Mouse (Mus musculus) 416B (cell line): Measurements from ENCODE around the gene Hagh.

Experiments used
- DNase-seq: peaks from one replicate; pipeline ENCODE4 v3.0.0; 2011; ENCODE audit warnings: low read depth

Gene Hagh

DNA sequence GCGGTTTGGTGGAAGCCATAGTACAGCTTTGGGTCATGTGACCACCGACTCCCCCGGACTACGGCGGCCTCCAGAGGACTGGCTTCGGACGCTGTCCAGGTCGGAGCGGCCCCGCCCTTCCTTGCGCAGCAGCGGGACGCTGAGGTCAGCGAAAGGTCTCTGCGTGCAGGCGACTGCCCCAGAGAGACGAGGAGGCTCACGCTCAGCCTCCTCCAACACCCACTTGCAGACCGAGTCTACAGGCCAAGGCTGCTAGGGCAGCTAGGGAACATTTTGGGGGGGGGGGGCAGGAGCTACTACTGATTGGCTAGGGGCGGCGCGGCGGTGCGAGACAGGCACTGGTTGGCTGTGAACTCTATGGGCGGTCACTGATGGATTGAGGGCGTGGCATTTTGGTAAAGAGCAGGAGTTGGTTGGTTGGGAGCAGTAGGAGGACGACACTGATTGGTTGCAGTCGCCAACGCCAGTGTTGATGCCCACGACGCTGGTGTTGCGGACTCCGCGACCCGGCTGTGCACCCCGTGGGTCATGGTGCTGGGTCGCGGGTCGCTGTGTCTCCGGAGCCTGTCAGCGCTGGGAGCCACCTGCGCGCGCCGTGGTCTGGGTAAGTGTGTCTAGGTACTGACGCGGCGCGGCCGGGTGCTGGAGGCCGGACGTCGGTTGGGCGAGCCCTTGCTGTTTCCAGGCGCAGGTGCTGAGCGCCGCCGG is 10.3 kb downstream of the Hagh start, which contains the start of gene Fahd1:
Gene Fahd1, minus strand, starts transcription at position 300 of the 708 bp plus-strand sequence.
- peak; percentile 99 for DNase-seq

GRCm38 (mm10) chr17:24850773-24851127 is 10.8 kb downstream of the Hagh start:
- DNase-seq: no peak

- DNase-seq: no peak
These were observed 11.6 kb downstream of the Hagh start for GRCm38 (mm10) chr17:24851381-24852125.

DNA sequence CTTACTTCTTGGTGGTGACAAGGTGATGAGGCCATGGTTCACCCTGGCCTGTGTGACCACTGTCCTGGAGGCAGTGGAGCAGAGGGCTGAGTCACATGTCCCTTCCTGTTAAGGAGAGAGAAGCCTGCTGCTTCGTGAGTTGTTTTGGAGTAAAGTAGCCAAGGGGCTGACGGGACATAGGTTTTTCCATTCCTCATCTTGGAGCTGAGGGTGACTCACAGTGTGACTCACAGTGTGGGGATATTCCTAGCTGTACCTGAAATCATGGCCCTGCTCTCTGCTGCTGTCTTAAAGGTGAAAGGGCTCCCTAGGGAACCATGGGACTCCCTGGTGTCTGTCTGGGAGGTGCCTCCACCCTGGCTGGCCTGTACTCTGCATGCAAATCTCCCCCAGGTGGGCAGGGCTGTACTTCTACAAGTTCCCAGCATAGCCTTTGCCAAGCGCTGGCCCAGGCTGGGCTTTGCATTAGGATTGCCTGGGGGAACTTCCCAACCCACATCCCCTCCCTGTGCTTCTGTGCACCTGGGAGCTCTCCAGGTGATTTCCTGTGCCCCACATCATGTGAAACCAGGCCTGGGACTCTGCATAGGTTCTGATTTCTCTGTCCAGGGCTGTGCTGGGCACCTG is 16.0 kb downstream of the Hagh start:
- peak; percentile 25 for DNase-seq

- no peak for DNase-seq
These were observed 16.6 kb downstream of the Hagh start for GRCm38 (mm10) chr17:24856589-24856988.

GRCm38 (mm10) chr17:24857831-24858470 is 18.0 kb downstream of the Hagh start:
- DNase-seq: no peak

DNA sequence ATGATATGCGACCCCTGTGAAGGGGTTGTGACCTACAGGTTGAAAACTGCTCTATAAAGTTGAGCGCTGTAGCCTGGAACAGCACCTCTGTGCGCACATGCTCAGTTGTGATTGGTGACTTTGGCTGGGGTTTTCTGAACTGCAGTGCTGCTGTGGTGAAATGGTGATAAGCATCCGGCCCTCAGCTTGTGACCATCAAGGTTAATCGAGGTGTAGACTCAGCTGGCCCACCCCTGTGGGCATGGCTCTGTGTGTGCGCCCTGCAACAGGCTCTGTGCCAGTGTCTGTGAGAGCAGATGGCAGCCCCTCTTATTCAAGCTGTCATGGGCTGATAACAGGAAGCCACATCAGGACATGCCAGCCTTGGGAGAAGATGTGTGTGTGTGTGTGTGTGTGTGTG is 19.0 kb downstream of the Hagh start:
- DNase-seq: peak; percentile 71

DNA sequence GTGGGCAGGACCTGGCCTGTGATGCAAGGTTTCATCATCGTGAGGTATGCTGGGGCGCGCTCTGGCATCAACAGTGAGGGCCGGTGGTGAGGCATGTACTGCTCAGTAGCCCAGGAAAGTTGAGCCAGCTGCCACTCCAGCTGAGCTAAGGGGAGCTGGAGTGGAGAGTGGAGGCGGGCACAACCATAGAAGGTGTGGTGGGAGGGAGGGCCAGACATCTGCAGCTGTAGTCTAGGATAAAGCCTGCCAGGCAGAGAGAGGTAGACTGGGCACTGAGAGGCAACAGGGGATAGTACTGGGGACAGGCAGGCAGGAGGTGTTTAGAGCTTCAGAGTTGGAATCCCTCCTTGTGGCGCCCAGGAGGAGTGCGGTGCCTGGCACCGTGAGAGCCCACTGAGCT is 20.1 kb downstream of the Hagh start:
- no peak for DNase-seq

DNA sequence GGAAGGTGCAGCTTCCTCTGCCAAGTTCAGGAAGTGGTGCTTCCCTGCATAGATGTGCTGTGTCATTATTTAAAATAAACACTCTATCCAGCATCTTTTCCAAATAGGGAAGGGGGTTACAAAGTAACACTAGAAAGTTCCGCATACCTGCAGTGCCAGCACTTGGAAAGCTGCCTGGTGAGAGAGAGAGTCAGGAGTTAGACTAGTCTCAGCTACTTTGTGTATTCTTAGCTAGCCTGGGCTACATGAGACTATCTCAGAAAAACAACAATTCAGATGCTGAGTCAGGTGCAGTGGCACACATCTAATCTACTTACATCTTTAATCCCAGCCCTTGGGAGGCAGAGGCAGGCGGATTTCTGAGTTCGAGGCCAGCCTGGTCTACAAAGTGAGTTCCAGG is 21.8 kb downstream of the Hagh start:
- DNase-seq: no peak

- DNase-seq: no peak
These were observed 25.8 kb downstream of the Hagh start, which contains the start of gene Igfals for GRCm38 (mm10) chr17:24865776-24866175. Igfals (plus strand) TSS chr17:24865997.

DNA sequence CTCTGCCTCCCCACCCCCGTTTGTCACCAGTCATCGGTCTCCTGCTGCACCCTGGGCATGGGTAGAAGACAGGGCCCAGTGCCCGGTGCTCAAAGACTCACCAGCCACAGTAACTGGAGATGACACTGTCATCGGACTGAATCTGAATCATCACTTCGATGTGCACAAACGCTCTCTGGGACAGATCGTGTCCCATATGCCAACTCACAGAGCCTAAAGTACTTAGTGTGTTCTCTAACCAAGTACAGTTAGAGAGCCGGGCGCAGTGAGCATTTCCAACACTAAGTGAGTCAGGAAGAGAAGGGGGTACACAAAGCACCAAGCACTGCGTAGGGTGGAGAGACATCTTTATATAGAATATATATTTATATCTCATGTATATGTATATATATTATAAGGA is 28.0 kb downstream of the Hagh start:
- DNase-seq: no peak

- no peak for DNase-seq
These were observed 33.9 kb downstream of the Hagh start for GRCm38 (mm10) chr17:24873695-24874404.

GRCm38 (mm10) chr17:24874405-24874745 is 34.4 kb downstream of the Hagh start:
- no peak for DNase-seq

DNA sequence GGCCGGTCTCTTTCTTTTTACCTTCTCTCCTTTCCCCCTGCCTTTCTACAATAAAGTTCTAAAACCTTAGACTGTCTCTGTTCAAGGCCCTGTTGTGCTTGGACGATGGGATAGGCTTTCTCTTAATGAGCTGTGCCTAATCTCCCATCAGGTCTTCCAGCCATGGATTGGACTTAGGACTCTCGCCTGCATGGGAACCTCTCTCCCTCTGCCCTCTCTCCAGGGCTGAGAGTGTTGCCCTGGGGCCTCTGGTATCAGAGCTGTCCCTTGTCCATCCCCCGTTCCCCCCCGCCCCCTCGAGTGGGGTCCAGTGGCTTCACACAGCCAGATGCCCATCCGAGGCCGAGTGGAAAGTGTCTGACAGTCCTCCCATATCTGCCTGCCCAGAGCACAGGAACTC is 35.0 kb downstream of the Hagh start:
- DNase-seq: no peak

GRCm38 (mm10) chr17:24877336-24878116 is 37.6 kb downstream of the Hagh start:
- no peak for DNase-seq

DNA sequence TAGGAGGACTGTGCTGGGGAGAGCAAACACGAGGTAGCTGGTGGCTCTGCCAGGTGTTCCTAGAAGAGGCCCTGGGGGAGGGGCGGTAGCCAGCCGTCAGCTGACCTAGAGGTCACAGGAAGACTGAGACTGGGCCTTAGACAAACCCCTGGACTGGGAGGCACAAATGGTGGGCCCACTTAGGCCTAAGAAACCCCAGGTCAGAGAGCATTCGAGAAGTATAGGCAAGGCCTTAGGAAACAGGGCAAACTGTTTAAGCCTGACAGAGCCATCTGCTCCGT is 38.1 kb downstream of the Hagh start:
- DNase-seq: no peak

GRCm38 (mm10) chr17:24878531-24878930 is 38.6 kb downstream of the Hagh start:
- no peak for DNase-seq

DNA sequence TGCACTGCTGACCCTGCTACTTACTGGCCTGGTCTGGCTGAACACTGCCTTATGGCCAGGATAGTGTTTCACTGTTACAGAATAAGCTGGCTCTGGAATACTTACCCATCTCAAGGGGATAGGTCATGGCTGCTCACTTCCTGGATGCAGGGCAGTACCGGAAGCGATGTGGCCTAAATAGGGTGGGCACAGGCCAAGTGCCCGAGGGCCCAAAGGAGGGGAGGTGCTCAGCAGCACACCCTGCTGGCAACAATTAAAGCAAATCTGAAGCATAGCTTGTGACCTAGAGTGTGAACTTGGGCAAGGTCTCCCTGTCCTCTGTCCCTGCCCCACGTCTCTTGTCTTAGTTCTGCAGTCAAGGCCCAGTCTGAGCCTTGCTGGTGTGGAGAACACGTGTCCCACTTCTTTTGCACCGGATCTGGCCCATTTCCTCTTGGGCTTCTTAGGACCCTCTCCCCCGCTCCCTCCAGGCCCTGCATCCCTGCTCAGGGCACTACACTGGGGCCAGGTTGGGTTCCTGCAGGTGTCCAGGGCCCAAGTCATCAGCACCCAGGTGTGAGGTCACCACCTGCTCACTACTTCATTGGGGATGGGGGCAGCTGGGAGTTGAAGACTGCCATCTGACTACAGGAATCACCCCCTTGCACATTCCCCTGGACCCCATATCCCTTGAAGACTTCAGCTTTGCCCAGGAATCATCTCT is 41.9 kb downstream of the Hagh start:
- DNase-seq: peak; percentile 82

DNA sequence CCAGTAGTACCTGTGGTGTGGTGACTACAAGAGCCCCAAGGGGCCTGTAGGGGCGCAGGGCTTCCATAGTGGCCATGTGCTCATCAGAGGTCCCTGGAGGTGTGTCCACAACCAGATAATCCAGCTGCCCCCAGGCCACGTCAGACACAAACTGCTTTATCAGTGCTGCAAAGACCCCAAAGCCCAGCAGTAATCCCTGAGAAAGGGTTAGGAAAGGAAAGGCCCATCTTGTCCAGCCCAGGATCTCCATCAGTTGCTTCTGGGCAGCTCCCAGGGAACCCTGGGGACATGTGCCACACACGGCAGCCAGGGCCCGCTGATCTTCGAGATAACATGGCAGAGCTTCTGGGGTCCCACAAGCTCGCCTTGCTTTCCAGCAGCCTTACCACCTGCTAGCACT is 44.4 kb downstream of the Hagh start:
- no peak for DNase-seq

DNA sequence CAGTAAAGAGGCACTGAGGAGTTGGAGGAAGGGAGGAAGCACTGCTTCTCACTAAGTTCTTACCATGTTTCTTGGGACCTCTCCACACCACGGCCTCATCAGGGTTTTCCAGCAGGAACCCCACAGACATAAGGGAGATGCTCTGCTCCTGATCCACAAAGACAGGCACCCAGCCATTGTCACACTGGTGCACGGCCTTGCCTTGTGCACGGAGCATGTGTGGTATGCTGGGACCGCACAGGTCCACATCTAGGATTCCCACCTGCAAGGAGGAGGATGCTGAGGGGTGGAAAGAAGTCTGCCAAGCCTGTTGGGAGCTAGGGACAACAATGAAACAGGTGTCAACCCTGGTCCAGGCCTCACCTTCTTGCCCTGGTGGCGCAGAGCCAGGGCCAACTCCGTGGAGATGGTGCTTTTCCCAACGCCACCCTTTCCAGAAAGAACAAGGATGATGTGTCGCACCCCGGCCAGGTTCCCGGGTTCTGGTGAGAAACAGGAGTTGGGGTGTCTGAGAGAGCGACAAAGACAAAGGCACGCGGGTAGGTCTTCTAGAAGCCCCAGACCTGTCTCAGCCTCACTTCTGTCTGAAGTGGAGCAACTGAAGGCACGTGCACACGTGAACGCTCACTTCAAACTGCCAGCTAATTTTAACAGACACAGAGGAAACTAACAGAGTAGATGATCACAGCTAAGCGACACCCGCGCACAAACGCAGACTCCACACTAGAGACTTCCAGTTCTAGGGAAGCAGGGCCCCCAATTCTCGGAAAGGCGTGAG is 45.6 kb downstream of the Hagh start:
- no peak for DNase-seq
